Mouse (Mus musculus) E14TG2a.4 (cell line): ENCODE data around the gene Frmd3.

Source experiments
- CTCF ChIP-seq: conservative IDR thresholded peaks from 2 replicates; pipeline ENCODE4 v1.5.1; 2014; ENCODE audit warnings: low read length
- NANOG ChIP-seq: IDR thresholded peaks from 2 replicates; pipeline ENCODE4 v1.6.1; 2014; ENCODE audit warnings: borderline replicate concordance, low read length, mixed read lengths
- POU5F1 ChIP-seq: IDR thresholded peaks from 2 replicates; pipeline ENCODE4 v1.6.1; 2014; ENCODE audit warnings: low read length, borderline replicate concordance

DNA sequence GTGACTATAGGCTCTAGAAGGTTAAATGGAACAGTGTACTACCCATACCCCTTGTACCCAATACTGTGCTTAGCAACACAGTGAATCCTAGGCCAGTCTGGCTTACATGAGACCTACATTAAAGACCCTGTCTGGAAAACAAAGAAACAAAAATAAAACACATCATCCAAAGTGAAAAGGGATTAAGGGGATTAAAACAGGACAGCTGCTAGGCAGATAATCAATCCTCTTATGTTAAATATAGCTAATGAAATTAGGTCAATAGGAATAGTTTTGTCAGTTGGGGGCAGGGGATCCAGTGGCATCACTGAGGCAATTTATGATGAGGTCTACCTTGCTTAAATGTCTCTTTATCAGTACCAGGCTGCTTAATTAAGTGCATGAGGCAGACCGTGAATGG lies 228.9 kb downstream of the Frmd3 start, which contains the start of gene Kdm4c:
- TF ChIP-seq CTCF (no peak), NANOG (no peak), POU5F1 (no peak)
